Mouse (Mus musculus) hindlimb bud, embryonic 11.5 days (tissue): ENCODE measurements around the gene Aph1c.
A peak's percentile ranks its signal among the peaks of the same experiment; 100 is the strongest.
"Not testable (repeated sequence)": the region's sequence is repeated elsewhere in the genome, so short reads cannot be mapped to it uniquely, and the experiment has no call there.

Experiments used
- DNase-seq: peaks from one replicate; pipeline ENCODE4 v3.0.0-alpha.2; 2012; ENCODE audit warnings: low read depth, low spot score; ENCODE audit errors: extremely low spot score

The Aph1c gene

GRCm38 (mm10) chr9:66833851-66834250, 675 bp downstream of the Aph1c start:
- no peak for DNase-seq

- DNase-seq: no peak
Observed at GRCm38 (mm10) chr9:66832366-66832908, 2.1 kb downstream of the Aph1c start.

- peak; percentile 44 for DNase-seq
Observed at GRCm38 (mm10) chr9:66825990-66826389, 8.5 kb downstream of the Aph1c start.

- DNase-seq: not testable (repeated sequence)
Observed at GRCm38 (mm10) chr9:66822255-66822654, 12.3 kb downstream of the Aph1c start.

- DNase-seq: no peak
Observed at GRCm38 (mm10) chr9:66820996-66821395, 13.5 kb downstream of the Aph1c start.

- DNase-seq: no peak
Observed at GRCm38 (mm10) chr9:66813392-66813791, 21.1 kb downstream of the Aph1c start.

- not testable (repeated sequence) for DNase-seq
Observed at GRCm38 (mm10) chr9:66805951-66806350, 28.6 kb downstream of the Aph1c start.

GRCm38 (mm10) chr9:66801947-66802346, 32.6 kb downstream of the Aph1c start:
- DNase-seq: no peak

- no peak for DNase-seq
Observed at GRCm38 (mm10) chr9:66796739-66797138, 37.8 kb downstream of the Aph1c start, which contains the start of gene Gm10647. Gene Gm10647 (plus strand): TSS chr9:66797039.

GRCm38 (mm10) chr9:66795464-66796324, 38.8 kb downstream of the Aph1c start, which contains the start of gene Aph1b:
Gene Aph1b (minus strand): TSS chr9:66795490.
- peak; percentile 90 for DNase-seq

GRCm38 (mm10) chr9:66794629-66795463, 39.7 kb downstream of the Aph1c start:
- DNase-seq: no peak

GRCm38 (mm10) chr9:66787821-66788220, 46.7 kb downstream of the Aph1c start:
- no peak for DNase-seq

GRCm38 (mm10) chr9:66784552-66784951, 50.0 kb downstream of the Aph1c start:
- not testable (repeated sequence) for DNase-seq

- DNase-seq: no peak
Observed at GRCm38 (mm10) chr9:66770701-66771100, 63.8 kb downstream of the Aph1c start.

- DNase-seq: no peak
Observed at GRCm38 (mm10) chr9:66769275-66769674, 65.3 kb downstream of the Aph1c start.

- DNase-seq: no peak
Observed at GRCm38 (mm10) chr9:66768721-66769120, 65.8 kb downstream of the Aph1c start.
